Mouse (Mus musculus): ENCODE data around the gene Tdo2.

The Tdo2 gene

GRCm38 (mm10) chr3:81976102-81976501, at the start of gene Tdo2:
Gene Tdo2, minus strand, starts transcription at chr3:81976202.
- no peak for DNase-seq (ENCODE audit: low spot score in 2 of 2)

- DNase-seq (ENCODE audit: low spot score in 2 of 2): no peak
Observed at GRCm38 (mm10) chr3:82023065-82023464, 47.1 kb upstream of the Tdo2 start.

GRCm38 (mm10) chr3:82022421-82022920, 46.5 kb upstream of the Tdo2 start:
- DNase-seq (ENCODE audit: low spot score in 2 of 2): no peak

GRCm38 (mm10) chr3:82014148-82014703, 38.2 kb upstream of the Tdo2 start:
- DNase-seq (ENCODE audit: low spot score in 2 of 2): no peak

- DNase-seq (ENCODE audit: low spot score in 2 of 2): no peak
Observed at GRCm38 (mm10) chr3:82007002-82007401, 31.0 kb upstream of the Tdo2 start.

GRCm38 (mm10) chr3:81995988-81996387, 20.0 kb upstream of the Tdo2 start:
- DNase-seq (ENCODE audit: low spot score in 2 of 2): no peak

- no peak for DNase-seq (ENCODE audit: low spot score in 2 of 2)
Observed at GRCm38 (mm10) chr3:81995371-81995770, 19.4 kb upstream of the Tdo2 start.

GRCm38 (mm10) chr3:81990531-81990930, 14.5 kb upstream of the Tdo2 start:
- no peak for DNase-seq (ENCODE audit: low spot score in 2 of 2)

GRCm38 (mm10) chr3:81989692-81990141, 13.7 kb upstream of the Tdo2 start:
- DNase-seq (ENCODE audit: low spot score in 2 of 2): no peak

GRCm38 (mm10) chr3:81987628-81988027, 11.6 kb upstream of the Tdo2 start:
- no peak for DNase-seq (ENCODE audit: low spot score in 2 of 2)

GRCm38 (mm10) chr3:81986103-81986502, 10.1 kb upstream of the Tdo2 start:
- no peak for DNase-seq (ENCODE audit: low spot score in 2 of 2)

GRCm38 (mm10) chr3:81985100-81985499, 9.1 kb upstream of the Tdo2 start:
- DNase-seq (ENCODE audit: low spot score in 2 of 2): no peak

GRCm38 (mm10) chr3:81983120-81983895, 7.3 kb upstream of the Tdo2 start:
- DNase-seq (ENCODE audit: low spot score in 2 of 2): no peak

- DNase-seq (ENCODE audit: low spot score in 2 of 2): no peak
Observed at GRCm38 (mm10) chr3:81981990-81982389, 6.0 kb upstream of the Tdo2 start, which contains the start of gene Asic5. Gene Asic5, plus strand, starts transcription at chr3:81982290.

GRCm38 (mm10) chr3:81981576-81981975, 5.6 kb upstream of the Tdo2 start:
- DNase-seq (ENCODE audit: low spot score in 2 of 2): no peak

GRCm38 (mm10) chr3:81975607-81976006, 395 bp downstream of the Tdo2 start:
- no peak for DNase-seq (ENCODE audit: low spot score in 2 of 2)

GRCm38 (mm10) chr3:81964596-81964995, 11.4 kb downstream of the Tdo2 start:
- DNase-seq (ENCODE audit: low spot score in 2 of 2): no peak

GRCm38 (mm10) chr3:81963768-81964167, 12.2 kb downstream of the Tdo2 start:
- no peak for DNase-seq (ENCODE audit: low spot score in 2 of 2)

GRCm38 (mm10) chr3:81961336-81961735, 14.7 kb downstream of the Tdo2 start:
- DNase-seq (ENCODE audit: low spot score in 2 of 2): no peak

GRCm38 (mm10) chr3:81957484-81957883, 18.5 kb downstream of the Tdo2 start:
- DNase-seq (ENCODE audit: low spot score in 2 of 2): no peak

- DNase-seq (ENCODE audit: low spot score in 2 of 2): no peak
Observed at GRCm38 (mm10) chr3:81951785-81952184, 24.2 kb downstream of the Tdo2 start.

GRCm38 (mm10) chr3:81949048-81949447, 27.0 kb downstream of the Tdo2 start:
- no peak for DNase-seq (ENCODE audit: low spot score in 2 of 2)

- DNase-seq (ENCODE audit: low spot score in 2 of 2): no peak
Observed at GRCm38 (mm10) chr3:81944851-81945393, 31.1 kb downstream of the Tdo2 start.

All from urinary bladder, postnatal 4 days (tissue).